Mouse (Mus musculus) thymus, postnatal 14 days (tissue): ENCODE results near the gene Olfr462.
A peak's percentile ranks its signal among the peaks of the same experiment; 100 is the strongest.

Experiments used
- DNase-seq: peaks from one replicate; pipeline ENCODE4 v3.0.0; 2021

The Olfr462 gene

DNA sequence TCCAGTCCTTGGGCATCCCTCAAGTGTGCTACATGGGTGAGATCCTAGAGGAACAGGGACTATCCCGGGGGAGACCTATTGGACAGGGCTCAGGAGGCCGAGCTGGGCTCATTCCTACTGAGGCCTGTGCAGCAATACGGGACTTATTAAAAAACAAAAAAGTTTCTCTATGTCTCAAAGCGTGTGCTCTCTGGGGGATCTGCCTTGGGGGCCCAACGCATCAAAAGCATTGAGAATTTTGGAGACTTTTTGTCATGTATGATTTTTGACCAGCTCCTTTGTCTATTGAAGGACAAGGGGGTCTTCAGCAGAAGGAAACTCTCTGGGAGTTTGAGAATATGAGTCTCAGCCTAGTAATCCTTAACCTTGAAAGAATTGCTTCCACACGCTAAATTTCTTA lies at the start of gene Olfr462:
Gene Olfr462, minus strand, starts transcription at position 101 of the 400 bp plus-strand sequence.
- no peak for DNase-seq

DNA sequence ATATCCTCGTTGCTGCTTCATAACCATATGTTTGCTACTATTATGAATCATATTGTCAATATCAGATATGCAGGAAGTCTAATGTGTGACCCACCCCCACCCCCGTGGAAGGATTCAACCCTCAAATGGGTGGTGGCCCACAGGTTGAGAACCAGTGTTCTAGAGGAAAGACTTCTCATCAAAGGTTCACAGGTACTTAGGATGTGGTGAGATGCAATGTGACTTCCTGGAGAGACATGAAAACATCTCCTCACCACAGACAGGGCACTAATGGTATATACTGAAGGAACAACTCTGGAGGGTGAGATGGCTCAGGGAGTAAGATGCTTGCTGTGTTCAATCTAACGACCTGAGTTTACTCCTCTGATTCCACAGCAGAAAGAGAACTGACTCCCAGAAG lies 43.4 kb upstream of the Olfr462 start:
- peak; percentile 11 for DNase-seq

DNA sequence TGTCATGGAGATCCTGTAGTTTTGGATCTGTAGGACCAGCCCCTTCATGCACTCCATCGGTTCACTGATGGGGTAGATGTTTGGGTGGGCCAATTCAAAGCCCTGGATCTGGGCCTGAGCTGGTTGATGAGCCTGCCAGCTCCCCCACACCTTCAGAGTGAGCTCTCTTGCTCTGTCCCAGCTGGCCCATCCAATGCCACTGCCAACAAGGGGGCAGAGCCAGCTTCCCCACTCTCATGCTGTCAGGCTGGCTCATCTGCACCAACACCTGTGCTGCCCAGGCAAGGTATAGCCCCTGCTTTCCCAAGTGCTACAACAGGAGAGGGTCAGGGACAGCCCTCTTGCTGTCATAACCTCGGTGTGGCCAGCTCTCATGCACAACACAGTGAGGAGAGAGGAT lies 41.7 kb upstream of the Olfr462 start:
- no peak for DNase-seq

DNA sequence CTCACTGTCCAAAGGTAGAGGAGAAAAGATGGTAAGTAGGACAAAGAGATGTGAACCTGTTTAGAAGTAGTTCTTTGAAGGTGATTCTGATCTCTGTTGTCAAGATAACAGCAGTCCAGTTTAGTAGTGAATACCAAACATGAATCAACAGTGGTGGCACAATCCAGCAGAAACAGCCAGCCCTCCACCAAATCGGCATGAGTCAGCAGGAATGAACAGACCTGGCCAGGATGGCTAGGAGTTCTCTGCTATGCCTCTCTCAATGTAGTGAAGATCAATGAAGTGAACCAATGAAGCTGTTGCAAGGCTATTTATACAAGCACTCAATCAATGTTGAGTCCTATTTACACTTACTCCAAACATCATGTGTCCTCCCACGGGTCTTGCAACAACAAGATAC lies 38.3 kb upstream of the Olfr462 start:
- DNase-seq = no peak

DNA sequence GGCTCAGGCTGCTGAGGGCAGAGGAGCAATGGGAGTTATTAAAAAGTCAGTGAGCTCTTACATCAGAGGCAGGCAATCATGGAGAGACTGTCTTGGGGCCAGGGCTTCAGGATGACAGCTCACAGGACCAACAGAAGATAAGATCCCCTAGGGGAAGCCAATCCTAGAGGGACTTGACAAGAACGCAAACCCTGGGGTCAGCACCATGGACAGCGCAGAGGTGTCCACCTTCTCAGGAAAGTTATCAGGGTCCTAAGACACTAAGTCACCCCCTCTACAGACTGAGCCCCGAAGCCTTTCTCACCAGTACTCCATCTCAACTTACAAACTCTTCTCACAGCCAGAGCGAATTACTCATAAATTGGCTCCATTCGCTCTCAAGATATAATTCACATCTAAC lies 28.9 kb upstream of the Olfr462 start, which contains the start of gene Olfr464:
Gene Olfr464, minus strand, starts transcription at position 2 of the 400 bp plus-strand sequence.
- peak; percentile 48 for DNase-seq

DNA sequence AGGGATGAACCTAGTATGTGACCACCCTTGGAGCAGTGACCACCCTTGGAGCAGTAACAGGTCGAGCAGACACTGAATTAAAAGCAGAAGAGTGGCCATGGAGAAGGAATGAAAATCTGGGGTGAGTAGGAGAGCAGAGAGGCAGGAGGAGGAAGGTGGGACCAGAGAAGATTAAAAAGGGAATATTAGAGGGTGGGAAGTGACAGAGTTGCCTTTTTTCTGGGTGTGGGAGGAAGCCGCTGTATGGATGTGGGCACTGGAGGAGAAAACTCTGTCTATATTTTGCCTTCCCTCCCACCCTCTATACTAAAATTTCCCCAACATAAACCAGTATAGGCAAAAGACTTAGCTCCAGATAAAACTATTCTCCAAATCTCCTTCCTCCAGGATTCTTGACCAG lies 28.2 kb upstream of the Olfr462 start:
- DNase-seq = no peak

DNA sequence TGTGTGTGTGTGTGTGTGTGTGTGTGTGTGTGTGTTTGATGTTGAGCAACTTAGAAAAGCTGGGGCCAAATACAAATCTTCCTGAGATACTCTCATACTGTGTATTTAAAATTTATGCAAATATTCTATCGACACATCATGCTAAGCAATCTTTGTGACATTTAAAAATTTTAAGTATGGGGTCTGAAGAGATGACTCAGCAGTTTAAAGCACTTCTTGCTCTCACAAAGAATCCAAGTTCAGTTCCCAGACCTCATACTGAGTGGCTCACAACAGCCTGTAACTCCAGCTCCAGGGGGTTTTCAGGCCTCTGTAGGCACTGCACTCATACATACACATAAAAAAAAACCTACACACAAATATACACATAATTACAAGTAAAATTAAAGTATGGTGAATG lies 23.9 kb upstream of the Olfr462 start:
- DNase-seq = no peak

DNA sequence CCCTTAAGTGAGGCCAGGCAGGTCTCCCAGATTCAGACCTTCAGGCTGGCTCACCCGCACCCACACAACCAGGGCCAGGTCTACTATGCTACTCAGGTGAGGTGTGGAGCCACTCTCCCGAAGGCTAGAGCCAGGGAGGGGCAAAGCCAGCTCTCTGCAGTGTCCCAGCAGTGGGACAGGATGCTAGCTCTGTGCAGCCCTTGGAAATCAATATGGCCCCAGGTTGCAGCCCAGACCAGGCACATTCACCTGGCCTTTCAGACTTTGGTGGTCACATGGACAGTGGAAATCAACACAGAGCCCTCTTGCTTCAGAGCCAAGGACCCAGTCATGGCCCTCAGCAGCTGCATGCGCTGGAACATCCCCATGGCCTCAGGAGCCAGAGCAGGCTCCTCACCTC lies 12.3 kb upstream of the Olfr462 start:
- no peak for DNase-seq

DNA sequence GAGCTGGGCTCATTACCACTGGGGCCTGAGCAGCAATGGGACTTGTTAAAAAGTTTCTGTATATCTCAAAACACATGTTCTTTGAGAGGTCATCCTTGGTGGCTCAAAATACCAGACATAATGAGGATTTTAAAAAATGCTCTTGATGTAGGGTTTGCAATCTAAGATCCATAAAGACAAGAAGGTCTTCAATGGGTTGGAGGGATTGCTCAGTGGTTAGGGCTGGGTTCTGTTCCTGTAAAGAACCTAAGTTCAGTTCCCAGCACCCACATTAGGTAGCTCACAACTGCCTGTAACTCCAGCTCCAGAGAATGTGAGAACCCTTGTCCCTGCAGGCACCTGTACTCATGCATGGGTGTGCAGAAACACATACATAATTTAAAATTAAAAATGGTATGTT lies 5.2 kb upstream of the Olfr462 start, which contains the start of gene Olfr463:
Gene Olfr463, minus strand, starts transcription at position 101 of the 400 bp plus-strand sequence.
- DNase-seq = no peak

DNA sequence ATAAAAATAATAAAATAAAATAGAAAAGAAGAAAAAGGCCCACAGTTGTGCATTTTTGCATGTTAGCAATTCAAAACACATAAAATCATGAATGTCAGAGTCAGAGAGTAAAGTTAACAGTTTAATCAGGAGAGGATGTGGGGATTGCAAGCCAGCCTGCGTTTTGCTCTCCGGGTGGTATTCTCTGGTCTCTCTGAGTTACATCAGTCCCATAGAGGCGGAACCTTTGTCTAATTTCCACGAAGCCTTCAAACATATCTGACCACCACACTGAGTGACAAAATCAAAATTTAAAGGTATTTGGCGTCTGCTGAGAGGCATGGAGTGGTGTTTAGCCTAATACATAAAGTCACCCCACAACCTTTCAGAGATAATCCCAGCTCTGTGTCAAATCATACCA lies 7.2 kb downstream of the Olfr462 start:
- DNase-seq = no peak

DNA sequence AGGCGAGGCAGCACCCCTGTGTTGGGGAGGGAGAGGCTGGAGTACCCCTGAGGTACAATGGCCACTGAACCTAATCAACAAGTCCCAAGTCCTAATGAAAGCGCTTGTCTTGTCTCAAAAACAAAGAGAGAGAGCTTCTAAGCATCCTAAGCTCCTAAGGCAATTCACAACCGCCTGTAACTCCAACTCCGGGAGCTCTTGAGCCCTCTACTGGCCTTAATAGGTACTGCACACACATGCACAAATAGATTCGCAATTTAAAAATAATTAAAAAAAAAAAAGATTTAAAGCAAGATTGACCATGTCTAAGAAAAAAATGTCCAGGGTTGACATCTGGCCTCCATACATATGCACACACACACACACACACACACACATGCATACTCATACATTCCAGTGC lies 8.6 kb downstream of the Olfr462 start:
- no peak for DNase-seq

DNA sequence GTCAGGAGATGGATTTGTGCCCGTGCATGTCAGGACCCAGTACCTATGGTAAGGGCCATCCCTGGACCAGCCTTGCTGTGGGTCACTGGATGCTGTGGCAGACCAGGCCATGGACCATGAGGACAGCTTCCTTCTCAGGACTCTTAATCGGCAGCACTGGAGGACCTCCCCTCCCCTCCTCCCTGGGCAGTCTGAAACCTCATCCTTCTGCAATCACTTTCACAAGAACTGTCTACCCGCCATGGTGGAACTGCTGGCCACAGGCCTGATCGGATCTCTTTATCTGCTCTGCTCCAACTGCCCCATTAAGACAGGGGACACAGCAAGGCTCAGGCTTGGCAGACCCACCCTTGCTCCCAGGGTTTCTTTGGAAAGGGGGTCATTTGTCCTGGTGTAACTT lies 10.4 kb downstream of the Olfr462 start:
- no peak for DNase-seq

DNA sequence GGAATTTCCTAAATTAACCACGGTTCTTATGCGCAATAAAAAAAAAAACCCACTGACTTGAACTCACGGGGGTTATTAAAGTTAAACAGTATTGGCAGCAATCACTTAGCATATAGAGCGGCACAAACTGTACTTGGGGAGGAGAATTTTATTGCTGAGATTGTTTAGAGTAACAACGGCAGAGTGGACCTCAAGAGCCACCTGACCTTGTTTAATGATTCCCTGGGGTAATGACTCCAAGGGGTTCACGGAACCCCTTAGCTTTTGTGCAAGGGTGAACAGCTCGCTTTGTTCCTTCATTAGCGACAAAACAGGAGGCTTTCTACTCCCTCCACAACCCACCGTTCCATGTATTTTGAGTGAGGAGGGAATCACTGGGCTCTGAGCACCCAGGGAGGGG lies 12.2 kb downstream of the Olfr462 start:
- no peak for DNase-seq

DNA sequence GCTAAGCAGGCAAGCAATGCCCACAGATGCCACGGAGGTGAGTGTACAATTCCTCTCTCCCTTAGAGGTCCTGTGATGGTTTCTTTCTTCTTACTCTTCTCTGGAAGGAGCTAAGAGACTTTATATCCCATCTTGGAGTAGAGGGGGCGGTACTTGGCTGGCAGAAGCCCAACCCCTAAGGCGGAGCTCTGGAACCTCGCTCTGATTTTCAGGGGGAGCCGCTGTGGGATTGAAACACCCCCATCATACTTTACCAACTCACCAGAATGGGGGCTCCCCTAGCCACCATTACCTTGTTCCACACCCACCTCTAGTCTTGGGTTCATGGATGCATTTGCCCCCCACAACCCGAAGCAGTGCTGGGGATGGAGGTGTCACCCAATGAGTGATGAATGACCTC lies 16.6 kb downstream of the Olfr462 start, which contains the start of gene Epx:
Gene Epx, minus strand, starts transcription at position 101 of the 400 bp plus-strand sequence.
- no peak for DNase-seq

DNA sequence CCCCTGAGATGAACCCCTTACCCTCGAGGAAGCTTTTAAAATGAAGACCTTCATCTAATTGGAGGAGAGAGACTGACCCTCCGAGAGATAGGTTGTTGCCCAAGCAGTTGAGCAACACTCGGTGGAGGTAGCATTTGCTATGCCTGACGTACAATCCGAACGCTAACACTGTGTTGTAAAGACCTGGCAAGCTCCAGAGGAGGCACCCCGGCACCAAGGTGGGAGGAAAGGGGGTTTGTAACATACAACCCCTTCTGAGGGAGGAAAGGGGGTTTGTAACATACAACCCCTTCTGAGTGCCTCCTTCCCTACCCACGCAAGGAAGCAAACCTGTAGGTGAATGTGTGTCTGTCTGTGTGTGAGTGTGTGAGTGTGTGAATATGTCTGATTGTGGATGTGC lies 20.3 kb downstream of the Olfr462 start:
- no peak for DNase-seq

DNA sequence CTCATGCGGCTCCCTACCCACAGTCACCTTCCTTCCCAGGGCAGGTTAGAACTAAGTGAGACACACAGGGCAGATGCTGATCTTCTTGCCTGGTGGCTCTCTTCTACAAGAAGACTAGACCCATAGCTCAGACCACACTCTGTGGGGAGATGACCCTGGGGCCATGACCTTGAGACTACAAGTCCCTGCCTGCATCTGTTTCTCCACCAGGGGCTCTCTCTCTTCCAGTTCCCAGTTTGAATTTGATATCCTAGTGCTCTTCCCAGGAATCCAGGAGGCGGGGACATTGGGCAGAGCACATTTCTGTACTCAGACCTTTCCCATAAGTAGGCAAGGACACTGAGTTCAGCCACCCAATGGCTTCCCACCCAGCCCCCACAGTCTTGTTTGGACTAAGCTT lies 22.0 kb downstream of the Olfr462 start:
- no peak for DNase-seq

DNA sequence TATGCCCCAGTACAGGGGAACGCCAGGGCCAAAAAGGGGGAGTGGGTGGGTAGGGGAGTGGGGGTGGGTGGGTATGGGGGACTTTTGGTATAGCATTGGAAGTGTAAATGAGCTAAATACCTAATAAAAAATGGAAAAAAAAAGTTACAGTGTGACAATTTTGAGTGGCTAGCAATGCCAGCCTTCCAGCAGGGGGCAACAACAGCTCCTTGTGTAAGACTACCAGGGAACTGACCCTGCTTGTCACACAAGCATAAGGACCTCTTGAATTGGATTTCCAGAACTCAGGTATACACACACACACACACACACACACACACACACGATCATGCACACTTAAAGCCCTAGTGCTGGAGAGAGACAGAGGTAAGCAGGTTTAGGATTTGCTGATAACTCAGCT lies 25.2 kb downstream of the Olfr462 start:
- DNase-seq = peak; percentile 37

DNA sequence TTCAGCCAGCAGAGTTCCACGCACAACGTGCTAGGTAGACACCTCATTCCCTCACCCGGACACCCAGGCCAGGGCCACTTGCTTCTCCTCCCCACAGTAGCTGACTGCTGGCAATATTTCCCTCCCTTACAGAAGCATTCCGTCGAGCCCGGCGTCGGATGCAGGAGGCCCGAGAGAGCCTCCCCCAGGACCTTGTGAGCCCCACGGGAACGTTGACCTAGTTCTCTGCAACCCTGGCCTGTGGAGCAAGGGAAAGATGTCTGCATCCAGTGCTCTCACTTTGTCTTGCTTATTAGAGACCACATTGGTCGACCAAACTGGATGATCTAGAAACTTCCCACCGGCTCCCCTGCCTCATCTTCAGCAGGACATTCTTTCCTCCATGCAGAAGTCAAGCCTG lies 29.3 kb downstream of the Olfr462 start:
- DNase-seq = no peak

DNA sequence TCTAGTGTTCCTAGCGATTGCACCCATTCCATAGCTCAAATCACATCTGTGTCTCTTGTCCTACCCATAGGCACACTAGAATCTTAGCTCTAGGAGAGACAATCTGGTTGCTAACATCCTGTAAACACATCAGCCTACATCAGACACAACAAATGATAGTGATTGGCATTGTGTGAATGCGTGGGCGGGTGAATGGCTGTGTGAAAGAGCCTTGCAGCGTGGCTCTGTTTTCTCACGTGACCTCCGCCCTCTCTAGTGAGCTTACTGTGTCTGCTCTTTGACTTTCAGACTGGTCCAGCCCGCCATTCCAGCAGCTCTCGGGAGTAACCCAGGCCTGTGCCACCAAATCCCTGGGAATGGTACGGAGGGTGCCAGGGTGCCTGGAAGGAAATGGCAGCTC lies 31.6 kb downstream of the Olfr462 start:
- no peak for DNase-seq

DNA sequence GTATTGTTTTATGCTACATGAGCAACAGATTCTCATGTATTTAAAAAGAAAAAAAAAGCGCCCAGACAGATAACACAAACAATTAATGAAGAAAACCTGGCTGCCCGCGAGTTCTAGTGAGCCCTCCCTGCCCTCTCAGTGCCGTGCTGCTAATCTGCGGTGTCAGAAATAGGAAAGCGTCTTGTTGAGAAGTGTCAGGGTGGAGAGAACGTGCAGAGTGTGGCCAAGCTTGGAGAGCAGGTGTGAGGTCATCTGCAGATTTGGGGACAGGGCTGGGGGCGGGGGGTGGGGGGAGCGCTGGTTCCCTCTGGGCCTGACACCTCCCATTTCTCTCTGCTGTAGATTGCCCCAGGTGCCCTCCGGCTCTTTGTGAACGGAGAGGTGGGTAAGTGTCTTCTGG lies 32.8 kb downstream of the Olfr462 start:
- DNase-seq = no peak

DNA sequence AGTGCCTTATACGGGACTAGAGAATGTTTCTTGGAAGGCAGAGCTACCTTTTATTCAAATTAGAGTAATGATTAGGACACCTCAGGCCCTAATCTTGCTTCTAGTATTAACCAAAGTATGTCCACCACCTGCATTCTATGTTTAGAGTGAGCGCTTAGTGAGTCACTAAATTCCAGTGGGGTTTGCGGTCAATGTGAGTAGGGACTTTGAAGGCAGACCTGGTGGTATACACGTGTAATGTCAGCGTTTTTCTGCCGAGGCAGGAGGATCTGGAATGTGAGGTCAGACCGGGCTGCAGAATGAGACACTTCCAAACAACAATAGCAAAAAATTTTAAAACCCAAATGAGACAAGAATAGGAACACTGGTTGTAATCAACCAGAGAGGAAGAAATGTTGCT lies 37.5 kb downstream of the Olfr462 start:
- no peak for DNase-seq

DNA sequence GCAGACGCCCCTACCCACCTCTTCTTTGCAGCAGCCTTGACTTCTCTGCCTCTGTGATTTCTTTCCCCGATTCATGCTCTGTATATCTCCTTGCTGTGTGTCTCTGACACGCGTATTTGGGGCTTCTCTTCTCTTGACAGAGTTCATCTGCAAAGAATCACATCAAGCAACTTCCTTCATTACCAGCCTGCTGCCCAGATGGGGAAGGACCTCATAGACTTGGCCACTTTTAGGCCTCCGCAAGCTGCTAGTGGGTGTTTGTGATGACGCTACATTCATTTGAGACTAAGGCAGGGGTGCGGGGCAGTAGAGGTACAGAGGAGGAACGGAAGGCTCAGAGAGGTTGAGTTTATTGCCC lies 38.5 kb downstream of the Olfr462 start:
- peak; percentile 5 for DNase-seq

DNA sequence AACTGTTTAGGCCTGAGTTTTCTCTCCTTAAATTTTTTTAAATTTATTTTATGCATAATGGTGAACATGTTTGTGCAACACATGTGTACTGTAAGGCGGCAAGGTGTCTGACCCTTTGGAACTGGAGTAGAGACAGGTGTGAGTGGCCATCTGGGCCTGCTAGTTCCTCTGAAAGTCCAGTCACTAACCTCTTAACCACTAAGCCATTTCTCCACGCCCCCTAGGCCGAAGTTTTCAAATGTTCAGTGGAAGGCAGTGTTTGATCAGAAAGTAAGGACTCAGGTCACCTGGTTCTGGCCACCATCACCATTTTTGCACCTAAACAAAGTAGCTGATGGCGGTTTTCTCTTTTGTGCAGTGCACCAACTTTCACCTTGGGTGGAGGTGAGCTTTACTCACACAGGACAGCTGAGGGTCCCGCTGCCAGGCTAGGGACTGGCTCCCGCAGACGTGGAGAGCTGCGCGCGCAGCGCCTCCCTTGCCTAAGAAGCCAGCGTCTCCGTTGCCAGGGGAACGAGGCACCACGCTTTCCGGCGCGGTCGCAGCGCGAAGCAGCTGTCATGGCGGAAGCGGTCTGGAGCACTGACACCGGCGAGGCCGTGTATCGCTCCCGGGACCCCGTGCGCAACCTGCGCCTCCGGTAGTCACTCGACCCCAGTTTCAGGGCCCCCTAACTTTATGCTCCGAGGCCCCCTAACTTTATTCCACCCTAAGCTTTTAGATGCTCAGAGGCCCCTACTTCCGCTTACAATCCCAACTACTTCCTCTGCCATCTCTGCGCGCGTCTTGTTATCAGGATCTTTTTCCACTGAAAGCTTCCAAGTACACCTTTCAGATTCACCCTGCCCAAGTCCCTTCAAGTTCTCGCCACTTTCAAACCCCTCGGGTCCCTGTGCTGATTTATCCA lies 39.1 kb downstream of the Olfr462 start, which contains the start of gene Mks1:
Gene Mks1, plus strand, starts transcription at position 526 of the 907 bp plus-strand sequence.
- DNase-seq = peak; percentile 94

DNA sequence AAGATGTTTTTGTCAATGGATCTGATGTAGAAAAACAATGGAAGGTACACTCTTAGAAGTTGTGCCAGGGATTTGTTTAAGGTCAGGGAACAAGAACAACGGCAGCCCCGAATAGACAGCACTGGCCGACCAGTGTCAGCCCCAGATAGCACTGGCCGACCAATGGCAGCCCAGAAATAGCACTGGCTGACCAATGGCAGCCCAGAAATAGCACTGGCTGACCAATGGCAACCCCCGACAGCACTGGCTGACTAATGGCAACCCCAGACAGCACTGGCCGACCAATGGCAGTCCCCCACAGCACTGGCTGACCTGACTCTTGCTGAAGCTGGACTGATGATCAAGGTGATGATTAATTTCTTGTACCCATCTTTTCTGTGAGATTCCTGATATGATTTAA lies 44.2 kb downstream of the Olfr462 start:
- no peak for DNase-seq
